Mouse (Mus musculus) intestine, embryonic 14.5 days (tissue): ENCODE data around the gene Tat. TPM values are rescaled to one million over a fixed set of nuclear protein-coding genes. Genes with fewer than 3 reads are reported as not detected.
A peak's percentile ranks its signal among the peaks of the same experiment; 100 is the strongest.

Experiments used
- ATAC-seq: fragments of 200-750 bp; cut with Nextera tagmentation; replicated peaks from 2 replicates; pipeline ENCODE4 v1.8.0; 2017; ENCODE audit warnings: low read depth, moderate number of reproducible peaks, moderate TSS enrichment, moderate library complexity; ENCODE audit not compliant: low FRiP score, low TSS enrichment
- DNase-seq: peaks from one replicate; pipeline ENCODE4 v3.0.0-alpha.2; 2018; ENCODE audit warnings: low spot score
- H3K27ac ChIP-seq: fragments of 300-500 bp; sonication (generic); 2 replicates; pipeline ENCODE4 v1.5.1; 2014; ENCODE audit warnings: low read depth, mild to moderate bottlenecking, control low read depth
- H3K27me3 ChIP-seq: fragments of 300-500 bp; sonication (generic); replicated peaks from 2 replicates; pipeline ENCODE4 v1.6.1; 2014; ENCODE audit warnings: low read length, control low read depth; ENCODE audit not compliant: control insufficient read depth, insufficient read depth
- H3K36me3 ChIP-seq: fragments of 300-500 bp; sonication (generic); 2 replicates; pipeline ENCODE4 v1.6.1; 2014; ENCODE audit warnings: low read length, control low read depth; ENCODE audit not compliant: control insufficient read depth, insufficient read depth
- H3K4me1 ChIP-seq: fragments of 300-500 bp; sonication (generic); replicated peaks from 2 replicates; pipeline ENCODE4 v1.6.1; 2014; ENCODE audit warnings: low read length, control low read depth, mixed read lengths; ENCODE audit not compliant: control insufficient read depth, insufficient read depth
- H3K4me2 ChIP-seq: fragments of 300-500 bp; sonication (generic); 2 replicates; pipeline ENCODE4 v1.6.1; 2014; ENCODE audit warnings: low read length
- H3K4me3 ChIP-seq: fragments of 300-500 bp; sonication (generic); 2 replicates; pipeline ENCODE4 v1.5.1; 2014; ENCODE audit warnings: low read depth, low read length, control low read depth, mixed read lengths
- H3K9ac ChIP-seq: fragments of 300-500 bp; sonication (generic); 2 replicates; pipeline ENCODE4 v1.6.1; 2014; ENCODE audit warnings: mild to moderate bottlenecking, low read length
- H3K9me3 ChIP-seq: fragments of 300-500 bp; sonication (generic); 2 replicates; pipeline ENCODE4 v1.6.1; 2016; ENCODE audit warnings: low read length, control low read depth; ENCODE audit not compliant: control insufficient read depth
- WGBS: fragments of 180-500 bp; shearing (Covaris S2); extraction: QIAGEN DNeasy Blood & Tissue Kit; methylation state at CpG from one replicate; pipeline ENCODE4 v1.1.7; 2014; 5-methylcytosine and 5-hydroxymethylcytosine counted together
- polyA plus RNA-seq: library from polyadenylated mRNA; unstranded; fragments of >200 nt; fragmentation: Nextera tagmentation; extraction: Ambion mirVana; gene quantifications from 2 replicates; pipeline ENCODE4 v1.2.1, GENCODE M21; 2014

Tat gene
- polyA plus RNA-seq, 1 experiment from 2014 or later: not detected

DNA sequence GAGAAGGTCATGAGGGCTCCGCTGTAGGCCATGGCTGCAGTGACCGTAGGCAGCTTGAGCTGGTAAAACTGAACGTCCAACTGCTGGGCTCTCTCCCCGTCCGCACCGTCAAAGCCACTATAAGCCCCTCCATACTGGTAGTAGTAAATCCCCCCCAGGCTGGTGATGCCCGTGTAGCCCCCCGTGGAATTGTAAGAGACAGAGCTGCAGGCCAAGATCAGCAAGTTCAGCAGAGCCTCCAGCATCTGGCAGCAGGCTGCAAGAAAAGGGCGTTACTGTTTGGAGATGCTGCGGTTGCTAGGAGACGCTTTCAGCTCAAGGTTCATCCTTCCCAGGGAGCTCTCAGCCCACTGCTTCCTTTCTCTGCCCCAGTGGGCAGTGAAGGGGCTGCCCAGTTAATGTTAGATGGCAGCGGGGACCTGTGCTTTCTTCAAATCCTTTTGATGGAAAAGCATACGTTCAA lies 35.7 kb upstream of the Tat start:
- no peaks in the 10 kb centered on the region for H3K9me3 ChIP-seq
- no peaks in the 10 kb centered on the region for H3K27me3 ChIP-seq
- 45% methylated on average over 13 of the region's 13 CpGs for WGBS
- no peak overlapping the region for H3K9ac ChIP-seq
- peaks cover 13% of the 10 kb centered on the region for H3K4me1 ChIP-seq
- H3K4me3 ChIP-seq: no peak overlapping the region
- no peak for DNase-seq
- no peak overlapping the region for H3K27ac ChIP-seq
- H3K36me3 ChIP-seq: no peaks in the 10 kb centered on the region
- ATAC-seq: no peak
- no peak overlapping the region for H3K4me2 ChIP-seq

DNA sequence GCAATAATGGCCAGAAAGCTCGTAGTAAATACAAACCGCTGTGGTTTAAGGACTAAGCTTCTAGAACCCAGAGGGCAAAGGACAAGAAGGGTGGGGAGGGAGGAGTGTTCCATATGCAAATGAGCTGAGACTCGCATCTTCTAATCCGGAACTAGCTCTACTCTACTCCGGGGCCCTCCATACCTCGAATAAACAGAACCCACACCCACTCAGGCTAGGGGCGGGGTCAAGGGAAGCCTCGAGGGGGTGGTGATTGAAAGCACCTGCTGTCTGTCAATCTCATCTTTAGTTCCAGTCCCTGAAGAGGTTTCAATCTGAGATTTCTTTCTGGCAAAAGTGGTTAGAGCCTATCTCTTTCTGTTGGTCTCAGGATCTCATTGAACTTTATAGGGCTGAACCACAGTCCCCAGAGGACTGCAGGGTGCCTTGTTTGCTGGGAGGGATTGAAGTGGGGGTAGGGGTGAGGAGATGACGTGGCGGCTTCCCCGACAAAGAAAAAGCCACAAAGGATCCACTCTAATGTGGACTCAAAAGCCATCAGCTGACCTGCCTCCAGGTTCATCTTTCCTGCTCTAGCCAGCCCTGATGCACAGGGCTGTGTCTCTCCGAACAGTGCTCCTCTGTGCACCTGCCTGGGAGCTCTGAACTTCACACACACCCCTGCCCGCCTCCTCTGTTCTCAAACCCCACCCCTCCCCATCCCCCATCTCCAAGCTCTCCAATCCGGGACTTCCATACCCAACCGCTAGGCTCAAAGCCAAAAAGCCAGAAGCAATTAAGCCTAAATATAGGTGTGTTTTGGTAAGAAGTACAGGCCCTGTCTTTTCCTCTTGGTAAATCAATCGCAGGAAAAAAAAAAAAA lies 32.8 kb upstream of the Tat start:
- no peak overlapping the region for H3K4me3 ChIP-seq
- peaks cover 13% of the 10 kb centered on the region for H3K4me1 ChIP-seq
- H3K4me2 ChIP-seq: no peak overlapping the region
- no peaks in the 10 kb centered on the region for H3K9me3 ChIP-seq
- H3K9ac ChIP-seq: no peak overlapping the region
- no peaks in the 10 kb centered on the region for H3K36me3 ChIP-seq
- 9% methylated on average over 16 of the region's 16 CpGs for WGBS
- DNase-seq (no peak), ATAC-seq (peak; percentile 47)
- H3K27ac ChIP-seq: no peak overlapping the region
- H3K27me3 ChIP-seq: peaks cover 19% of the 10 kb centered on the region

DNA sequence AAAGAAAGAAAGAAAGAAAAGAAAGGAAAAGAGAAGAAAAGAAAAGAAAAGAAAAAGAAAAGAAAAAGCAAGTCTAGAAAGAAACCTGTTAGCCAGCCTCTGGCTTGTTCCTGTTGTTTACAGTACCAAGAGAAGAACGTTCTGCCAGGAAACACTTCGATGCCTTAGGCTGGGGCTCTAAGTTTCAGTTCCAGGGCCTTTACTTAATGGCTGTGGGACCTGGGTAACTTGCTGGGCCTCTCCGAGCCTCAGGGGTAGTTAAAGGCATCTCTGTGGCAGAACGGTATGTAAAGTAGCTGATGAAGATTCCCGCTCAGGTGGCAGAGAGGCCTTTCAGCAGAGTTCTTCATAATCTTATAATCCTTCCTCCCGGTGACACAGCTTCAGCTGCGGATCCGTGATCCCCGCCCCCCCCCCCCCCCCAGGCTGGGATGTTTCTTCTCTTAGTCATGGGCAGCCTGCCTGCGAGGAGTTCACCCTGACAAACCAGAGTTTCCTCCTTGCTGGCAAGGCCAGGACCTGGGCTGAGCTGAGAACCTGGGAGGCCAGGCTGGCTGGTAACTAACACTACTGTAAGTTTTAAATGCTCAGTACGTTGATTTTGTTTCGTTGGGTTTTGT lies 32.1 kb upstream of the Tat start:
- WGBS: 23% methylated on average over 12 of the region's 12 CpGs
- Histone ChIP-seq H3K27me3 (peaks cover 27% of the 10 kb centered on the region), H3K9ac (no peak overlapping the region), H3K9me3 (no peaks in the 10 kb centered on the region), H3K4me1 (peaks cover 13% of the 10 kb centered on the region), H3K4me2 (no peak overlapping the region), H3K27ac (no peak overlapping the region), H3K36me3 (no peaks in the 10 kb centered on the region), H3K4me3 (no peak overlapping the region)
- DNase-seq: no peak
- no peak for ATAC-seq

DNA sequence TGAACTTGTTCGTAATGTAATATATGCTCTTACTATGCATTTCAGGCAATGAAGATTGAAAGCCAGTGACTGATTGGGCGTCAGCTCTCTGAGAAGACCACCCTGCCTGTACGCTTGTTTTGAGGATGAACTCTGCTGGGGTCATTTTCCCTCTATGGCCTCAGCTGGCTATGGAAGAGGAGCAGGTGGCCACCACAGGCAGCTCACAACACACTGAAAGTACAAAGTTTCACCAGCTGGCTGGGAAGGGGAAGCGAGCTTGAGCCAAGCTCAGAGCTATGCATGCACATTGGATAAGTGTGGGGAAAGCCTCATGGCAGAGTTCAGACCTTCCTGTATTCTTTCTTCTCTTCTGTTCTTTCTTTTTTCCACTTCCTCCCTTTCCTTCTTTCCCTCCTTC lies 31.1 kb upstream of the Tat start:
- ATAC-seq: no peak
- Histone ChIP-seq H3K27ac (no peak overlapping the region), H3K4me2 (no peak overlapping the region), H3K9ac (no peak overlapping the region), H3K9me3 (no peaks in the 10 kb centered on the region), H3K4me3 (no peak overlapping the region), H3K4me1 (peaks cover 13% of the 10 kb centered on the region), H3K27me3 (peaks cover 28% of the 10 kb centered on the region), H3K36me3 (no peaks in the 10 kb centered on the region)
- WGBS: 87% methylated on average over 4 of the region's 4 CpGs
- DNase-seq: no peak

DNA sequence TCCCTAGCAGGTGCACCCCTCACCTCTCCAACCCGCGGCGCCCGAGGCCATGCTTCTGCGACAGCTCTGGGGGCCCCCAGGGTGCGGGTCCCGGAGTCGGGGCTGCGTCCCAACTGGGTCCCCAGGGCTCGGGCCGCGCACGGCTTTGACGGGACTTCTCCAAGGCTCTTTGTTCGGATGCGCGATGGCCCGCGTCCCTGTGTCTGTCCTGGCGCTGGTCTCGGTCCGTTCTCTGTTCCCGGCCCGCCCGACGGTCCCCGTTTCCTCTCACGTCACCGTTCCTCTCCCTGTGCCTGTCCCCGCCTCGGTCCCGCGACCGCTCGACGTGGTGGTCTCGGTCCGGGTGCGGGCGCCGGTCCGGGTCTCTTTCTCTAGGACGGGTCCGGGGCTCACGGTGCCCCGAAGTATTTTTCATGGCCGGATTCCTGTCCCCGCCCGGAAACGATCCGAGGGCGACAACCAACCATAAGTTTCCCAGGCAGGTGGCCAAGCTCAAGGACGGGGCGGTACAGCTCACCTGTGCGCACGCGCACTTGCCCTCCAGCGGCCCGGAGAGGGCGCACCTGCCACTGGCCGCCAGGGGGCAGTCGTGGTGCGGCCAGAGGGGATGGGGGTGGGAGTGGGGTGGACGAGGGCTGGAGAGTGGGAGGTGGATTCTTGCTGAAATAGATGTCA lies 28.4 kb upstream of the Tat start, which contains the start of gene Marveld3:
Marveld3 (minus strand) TSS at position 511 of the 675 bp plus-strand sequence.
- H3K27ac ChIP-seq: no peak within 1 kb of the TSS

DNA sequence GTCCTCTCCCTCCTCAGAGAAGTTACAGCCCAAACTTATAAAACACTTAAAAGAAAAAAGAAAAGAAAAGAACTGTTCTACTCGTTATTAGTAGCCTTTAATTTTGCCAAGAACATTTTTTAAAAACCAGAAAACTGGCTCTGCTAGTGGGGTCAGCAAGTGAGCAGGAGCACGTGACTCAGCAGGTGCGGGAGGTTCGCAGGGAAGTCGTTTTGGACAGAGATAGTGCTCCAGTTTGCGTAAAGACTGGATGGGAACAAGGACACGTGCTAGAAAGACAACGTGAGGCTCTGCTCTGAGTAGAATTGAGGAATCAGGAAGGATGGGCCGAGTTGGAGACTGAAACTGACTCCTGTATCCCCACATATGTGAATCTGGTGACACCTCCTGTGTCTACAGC lies 27.3 kb upstream of the Tat start:
- WGBS: 76% methylated on average over 9 of the region's 9 CpGs
- ATAC-seq: no peak

More for the DNA sequence above, 28.4 kb upstream of the Tat start, which contains the start of gene Marveld3:
- Histone ChIP-seq H3K9me3 (no peaks in the 10 kb centered on the region), H3K4me1 (peaks cover 13% of the 10 kb centered on the region), H3K9ac (peak within 1 kb of the TSS; percentile 37; the same call in 1 of the 2 replicates), H3K36me3 (no peaks in the 10 kb centered on the region), H3K27me3 (peaks cover 28% of the 10 kb centered on the region), H3K4me3 (peak within 1 kb of the TSS; percentile 34), H3K4me2 (peak within 1 kb of the TSS; percentile 53)
- WGBS: 4% methylated on average over 64 of the region's 64 CpGs
- ATAC-seq (peak; percentile 68; the same call in 1 of the 2 replicates), DNase-seq (peak; percentile 78)

DNA sequence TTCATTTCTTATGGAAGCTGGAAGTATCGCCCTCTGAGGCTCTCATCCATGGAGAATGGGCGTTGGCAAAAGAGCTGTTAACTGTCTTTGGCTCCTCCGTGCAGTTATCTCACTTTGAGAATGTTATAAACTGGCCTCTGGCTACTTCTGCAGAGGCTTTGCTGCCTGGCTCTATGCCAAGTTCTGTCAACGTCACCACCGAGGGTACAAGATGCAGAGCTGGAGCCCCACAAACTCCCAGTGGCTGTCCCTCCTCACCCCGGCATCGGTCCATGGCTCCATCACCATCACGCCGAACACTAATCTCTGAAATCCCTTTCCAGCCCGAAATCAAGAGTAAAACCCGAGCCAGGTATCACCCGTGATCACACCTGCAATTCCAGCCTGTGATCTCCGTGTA lies 26.8 kb upstream of the Tat start:
- no peak overlapping the region for H3K27ac ChIP-seq
- peaks cover 31% of the 10 kb centered on the region for H3K27me3 ChIP-seq
- no peak overlapping the region for H3K4me2 ChIP-seq
- WGBS: 67% methylated on average over 13 of the region's 13 CpGs
- no peak overlapping the region for H3K4me3 ChIP-seq
- DNase-seq: no peak
- H3K9ac ChIP-seq: no peak overlapping the region
- H3K36me3 ChIP-seq: no peaks in the 10 kb centered on the region
- no peak for ATAC-seq
- no peaks in the 10 kb centered on the region for H3K9me3 ChIP-seq
- no peaks in the 10 kb centered on the region; the same call in 1 of the 2 replicates for H3K4me1 ChIP-seq

More for the DNA sequence above, 27.3 kb upstream of the Tat start:
- H3K9me3 ChIP-seq: no peaks in the 10 kb centered on the region
- DNase-seq: no peak
- H3K4me2 ChIP-seq: no peak overlapping the region
- H3K4me3 ChIP-seq: no peak overlapping the region
- peaks cover 28% of the 10 kb centered on the region for H3K27me3 ChIP-seq
- no peak overlapping the region for H3K9ac ChIP-seq
- peaks cover 4% of the 10 kb centered on the region for H3K4me1 ChIP-seq
- no peaks in the 10 kb centered on the region for H3K36me3 ChIP-seq
- no peak overlapping the region for H3K27ac ChIP-seq

DNA sequence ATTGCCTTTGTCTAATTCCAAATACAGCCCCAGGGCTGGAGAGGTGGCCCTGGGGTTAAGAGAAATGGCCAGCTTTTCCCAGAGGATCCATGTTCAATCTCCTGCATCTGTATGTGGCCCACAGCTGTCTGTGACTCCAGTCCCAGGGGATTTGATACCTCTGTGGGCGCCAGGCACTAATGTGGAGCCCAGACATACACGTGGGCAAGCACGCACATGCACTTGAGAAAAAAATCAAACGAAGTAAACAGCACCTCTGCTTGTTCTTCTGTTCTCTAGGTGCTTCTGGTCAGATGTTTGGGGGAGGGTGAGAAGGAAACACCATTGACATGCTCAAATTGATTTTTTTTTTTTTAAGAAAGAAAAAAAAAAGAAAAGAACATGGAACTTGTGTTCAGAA lies 26.1 kb upstream of the Tat start:
- H3K4me3 ChIP-seq: no peak overlapping the region
- H3K4me1 ChIP-seq: no peaks in the 10 kb centered on the region
- no peaks in the 10 kb centered on the region for H3K9me3 ChIP-seq
- H3K27me3 ChIP-seq: peaks cover 38% of the 10 kb centered on the region
- no peak overlapping the region for H3K4me2 ChIP-seq
- H3K27ac ChIP-seq: no peak overlapping the region
- ATAC-seq (no peak), DNase-seq (no peak)
- H3K9ac ChIP-seq: no peak overlapping the region
- H3K36me3 ChIP-seq: no peaks in the 10 kb centered on the region
- 71% methylated on average over 4 of the region's 4 CpGs for WGBS
